Mouse (Mus musculus) liver, adult 2 months (tissue): ENCODE measurements around the gene Gm49387.
"Not testable (repeated sequence)": the region's sequence is repeated elsewhere in the genome, so short reads cannot be mapped to it uniquely, and the experiment has no call there.

Source experiments
- CTCF ChIP-seq: fragments of 200-500 bp; IDR thresholded peaks from 2 replicates; pipeline ENCODE4 v1.5.1; 2011; ENCODE audit warnings: low read depth, low read length, control low read depth
- POLR2A ChIP-seq: fragments of 200-500 bp; IDR thresholded peaks from 2 replicates; pipeline ENCODE4 v1.6.1; 2011; ENCODE audit warnings: low read length, control low read depth; ENCODE audit not compliant: insufficient read depth; ENCODE audit errors: extremely low read depth

- TF ChIP-seq CTCF, POLR2A: not testable (repeated sequence)
Measured at GRCm38 (mm10) chr14:31602616-31602979, 38.1 kb downstream of the Gm49387 start.
